Mouse (Mus musculus) heart, postnatal 4 days (tissue): ENCODE data around the gene Klra2. TPM values are rescaled to one million over a fixed set of nuclear protein-coding genes. Genes with fewer than 3 reads are reported as not detected.
"Not testable (repeated sequence)": the region's sequence is repeated elsewhere in the genome, so short reads cannot be mapped to it uniquely, and the experiment has no call there.

Experiments
- DNase-seq: peaks from one replicate; pipeline ENCODE4 v3.0.0; 2021
- total RNA-seq, 2 experiments: library from RNA; stranded (reverse); gene quantifications; 2 replicates each; pipeline ENCODE4 v1.2.3; 2021

Gene Klra2
- total RNA-seq = under 1 TPM; 0.16 to 0.33 TPM

DNA sequence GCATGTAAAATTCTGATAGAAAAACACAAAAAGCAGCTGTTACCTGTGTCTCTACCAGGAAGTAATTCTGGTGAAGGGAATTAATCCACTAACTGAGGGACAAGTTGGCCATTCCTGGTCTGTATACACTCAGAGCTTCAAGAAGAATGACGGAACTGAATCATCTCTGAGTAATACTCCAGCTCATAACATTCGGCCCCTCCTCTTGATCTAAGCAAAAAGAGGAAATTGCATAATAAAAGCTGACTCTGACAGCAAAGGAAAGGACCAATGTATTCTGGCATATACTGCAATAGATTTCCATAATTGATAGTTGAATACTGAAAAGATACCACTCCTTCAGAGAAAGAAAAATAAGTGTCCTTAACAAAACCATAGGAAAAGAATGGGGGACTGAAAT lies at the start of gene Klra2:
Gene Klra2, minus strand, starts transcription at position 157 of the 400 bp plus-strand sequence.
- DNase-seq = no peak

DNA sequence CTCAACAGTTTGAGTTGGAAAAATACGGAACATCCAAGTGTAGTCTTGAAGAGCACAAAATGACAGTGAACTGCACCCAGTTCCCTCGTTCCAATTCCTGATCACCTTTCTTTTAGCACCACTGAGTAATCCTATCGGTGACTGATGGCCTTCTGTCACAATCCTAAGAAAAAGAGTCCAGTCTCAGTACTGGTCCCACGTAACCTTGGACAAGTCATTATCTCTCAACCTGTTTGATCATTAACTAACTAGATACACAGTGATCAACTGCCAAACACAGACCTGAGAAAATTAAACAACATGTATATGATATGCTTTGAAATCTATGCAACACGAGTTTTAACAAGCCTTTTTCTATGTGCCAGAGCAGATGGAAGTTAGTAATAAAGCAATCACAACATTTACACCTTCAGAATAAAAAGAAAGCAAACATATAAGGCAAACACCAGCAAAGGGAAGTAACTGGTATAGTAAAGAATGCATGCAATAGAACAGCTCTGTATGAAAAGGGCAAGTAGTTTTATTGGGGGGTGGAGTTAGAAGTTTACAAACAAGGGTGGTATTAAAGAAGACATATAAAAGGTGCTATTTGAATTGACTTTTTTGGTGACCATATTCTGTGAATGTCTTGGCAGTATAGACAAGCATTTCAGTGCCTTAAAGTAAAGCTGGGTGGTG lies 47.4 kb upstream of the Klra2 start:
- no peak for DNase-seq

DNA sequence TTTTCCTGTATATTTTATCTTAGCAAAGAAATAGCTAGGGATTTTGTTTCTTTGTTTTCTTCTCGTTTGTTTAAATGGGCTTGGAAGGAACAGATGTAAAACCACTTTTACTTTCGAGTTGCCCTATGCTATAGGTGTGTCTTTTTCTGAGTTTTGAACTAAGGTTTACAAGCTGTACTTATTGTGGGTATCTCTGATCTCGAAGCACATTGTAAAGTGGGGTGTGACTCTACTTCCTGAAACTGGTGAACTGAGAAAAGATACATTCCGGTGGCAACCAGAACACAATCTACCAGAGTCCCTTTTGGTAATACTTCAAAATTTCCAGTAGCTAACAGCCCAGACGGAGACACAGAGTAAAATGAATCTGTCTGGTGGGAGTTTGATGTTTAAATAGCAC lies 46.8 kb upstream of the Klra2 start:
- DNase-seq = no peak

DNA sequence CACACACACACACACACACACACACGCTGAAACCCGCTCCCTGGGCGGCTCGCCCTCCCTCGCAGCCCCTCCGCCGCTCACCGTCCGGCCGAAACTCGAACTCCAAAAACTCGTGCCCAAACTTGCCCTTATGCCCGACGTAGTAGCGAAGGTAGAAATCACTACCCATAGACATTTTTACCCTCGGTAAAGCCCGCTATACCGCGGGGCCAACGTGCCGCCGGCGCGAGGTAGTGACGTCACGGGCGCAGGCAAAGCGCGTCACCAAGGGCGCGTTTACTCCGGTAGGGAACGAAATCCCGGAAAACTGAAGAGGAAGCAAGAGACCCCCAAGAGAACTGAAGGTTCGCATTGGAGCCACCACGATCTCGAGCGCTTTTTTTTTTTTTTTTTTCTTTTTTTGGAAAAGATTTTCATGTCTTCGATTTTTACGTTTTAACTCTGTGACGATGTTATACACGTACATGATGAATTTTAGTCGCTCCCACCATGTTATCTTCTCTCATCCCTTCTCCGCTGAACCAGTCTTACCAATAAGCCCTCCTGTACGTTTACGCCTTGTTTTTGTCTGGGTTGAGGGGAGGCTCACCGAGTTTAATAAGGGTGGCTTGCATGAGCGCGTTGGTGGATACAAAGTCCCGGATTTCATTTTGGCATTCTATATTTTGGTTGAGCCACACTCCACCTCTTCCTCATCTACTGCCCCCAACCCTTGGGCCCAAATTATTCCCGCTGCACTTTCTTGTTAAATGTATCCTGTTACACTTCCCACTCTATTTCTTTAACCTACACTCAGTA lies 46.0 kb upstream of the Klra2 start, which contains the start of gene Magohb:
Gene Magohb, minus strand, starts transcription at position 254 of the 798 bp plus-strand sequence.
- peak; percentile 93 for DNase-seq

DNA sequence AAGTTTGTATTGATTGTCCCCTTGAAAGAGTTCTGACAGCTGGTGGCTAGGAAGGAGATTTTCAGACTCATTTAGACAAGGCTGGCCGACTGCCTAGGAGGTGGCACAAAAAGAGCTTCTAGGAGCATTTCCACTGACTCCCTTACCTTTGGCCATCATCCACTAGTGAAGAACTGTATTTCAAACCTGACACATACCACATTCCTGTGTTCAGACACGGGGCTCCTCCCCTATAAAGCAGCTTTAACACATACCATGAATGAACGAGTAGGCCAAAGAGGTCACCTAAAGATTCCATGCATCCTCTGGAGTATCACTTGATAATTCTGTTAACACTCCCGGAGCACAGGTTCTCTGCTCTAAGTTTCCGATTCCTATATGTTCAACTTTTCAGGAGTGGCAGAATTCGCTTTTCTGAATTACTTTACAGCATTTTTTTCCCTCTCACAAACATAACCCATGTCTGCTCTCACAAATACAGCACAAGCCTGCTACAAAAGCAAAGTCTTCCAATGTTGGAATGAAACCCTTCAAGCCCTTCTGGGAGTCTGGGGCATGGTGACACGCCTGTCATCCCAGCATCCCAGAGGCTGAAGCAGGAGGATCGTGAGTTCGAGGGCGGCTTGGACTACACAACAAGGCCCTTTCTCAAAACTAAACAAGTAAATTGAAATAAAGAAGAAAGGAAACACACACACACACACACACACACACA lies 45.3 kb upstream of the Klra2 start:
- DNase-seq = no peak

DNA sequence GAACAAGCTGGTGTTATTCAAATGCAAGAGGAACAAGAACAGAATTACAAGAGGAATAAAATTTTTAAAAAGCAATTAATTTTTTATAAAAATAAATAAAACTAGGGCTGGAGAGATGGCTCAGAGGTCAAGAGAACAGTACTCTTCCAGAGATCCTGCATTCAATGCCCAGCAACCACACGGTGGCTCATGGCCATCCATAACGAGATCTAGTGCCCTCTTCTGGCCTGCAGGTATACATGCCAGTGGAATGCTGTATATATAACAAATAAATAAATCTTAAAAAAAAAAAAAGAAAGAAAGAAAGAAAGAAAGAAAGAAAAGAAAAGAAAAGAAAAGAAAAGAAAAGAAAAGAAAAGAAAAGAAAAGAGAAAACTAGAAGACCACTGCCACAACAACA lies 43.3 kb upstream of the Klra2 start:
- DNase-seq = peak; percentile 38

DNA sequence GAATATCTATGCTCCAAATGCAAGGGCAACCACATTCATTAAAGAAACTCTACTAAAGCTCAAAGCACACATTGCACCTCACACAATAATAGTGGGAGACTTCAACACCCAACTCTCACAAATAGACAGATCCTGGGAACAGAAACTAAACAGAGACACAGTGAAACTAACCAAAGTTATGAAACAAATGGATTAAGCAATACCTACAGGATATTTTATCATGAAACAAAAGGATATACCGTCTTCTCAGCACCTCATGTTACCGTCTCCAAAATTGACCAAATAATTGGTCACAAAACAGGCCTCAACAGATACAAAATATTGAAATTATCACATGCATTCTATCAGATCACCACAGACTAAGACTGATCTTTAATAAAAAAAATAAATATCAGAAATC lies 31.0 kb upstream of the Klra2 start:
- not testable (repeated sequence) for DNase-seq

DNA sequence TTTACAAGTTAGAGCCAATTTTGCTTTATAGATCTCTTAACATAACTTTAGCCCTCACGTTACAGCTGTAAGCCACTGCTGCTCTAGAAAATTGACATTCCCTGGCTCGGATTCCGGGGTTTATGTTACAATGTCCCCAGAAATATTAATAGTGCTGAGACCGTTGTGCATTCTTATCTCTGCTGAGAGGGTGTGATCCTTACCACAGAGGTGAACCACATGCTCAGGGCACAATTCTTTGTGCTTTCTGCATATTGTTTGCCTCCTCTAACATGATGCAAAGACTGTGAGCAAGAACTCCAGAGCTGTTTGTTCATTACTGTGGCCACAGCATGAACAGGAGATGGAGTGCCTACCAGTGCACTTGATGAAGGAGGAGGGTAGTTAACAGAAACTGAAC lies 29.5 kb upstream of the Klra2 start:
- no peak for DNase-seq

DNA sequence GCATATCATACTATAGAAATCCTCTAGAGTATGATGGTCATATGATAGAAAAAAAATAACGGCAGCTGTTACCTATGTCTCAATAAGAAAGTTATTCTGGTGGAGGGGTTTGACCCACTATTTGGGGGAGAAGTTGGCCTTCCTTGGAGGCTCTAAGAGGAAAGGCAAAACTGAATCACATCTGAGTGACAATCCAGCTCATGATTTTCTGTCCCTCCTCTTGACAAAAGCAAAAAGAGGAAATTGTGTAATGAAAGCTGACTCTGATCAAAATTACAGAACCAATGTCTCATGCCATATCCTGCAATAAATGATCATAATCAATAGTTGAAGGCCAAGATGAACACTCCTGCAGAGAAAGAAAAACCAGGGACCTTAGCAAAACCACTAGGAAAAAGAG lies 25.1 kb upstream of the Klra2 start:
- DNase-seq = no peak

DNA sequence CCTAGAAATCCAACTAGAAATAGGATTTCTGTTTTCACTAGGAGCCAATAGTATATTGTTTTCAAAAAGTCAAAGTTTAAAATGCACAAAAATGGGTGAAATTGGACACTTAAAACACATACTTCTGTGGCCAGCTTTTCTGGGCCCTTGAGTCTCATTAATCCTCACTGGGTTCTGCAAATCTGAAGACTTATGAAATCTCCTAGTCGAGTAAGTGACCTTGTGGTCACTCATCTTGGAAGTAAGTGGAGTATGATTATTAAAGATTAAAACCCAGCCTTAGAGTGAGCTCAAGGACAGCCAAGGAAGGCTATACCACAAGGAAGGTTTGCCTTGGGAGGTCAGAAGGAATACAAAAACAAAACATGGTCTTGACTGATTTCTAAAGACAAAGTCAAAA lies 23.1 kb upstream of the Klra2 start:
- DNase-seq = no peak

DNA sequence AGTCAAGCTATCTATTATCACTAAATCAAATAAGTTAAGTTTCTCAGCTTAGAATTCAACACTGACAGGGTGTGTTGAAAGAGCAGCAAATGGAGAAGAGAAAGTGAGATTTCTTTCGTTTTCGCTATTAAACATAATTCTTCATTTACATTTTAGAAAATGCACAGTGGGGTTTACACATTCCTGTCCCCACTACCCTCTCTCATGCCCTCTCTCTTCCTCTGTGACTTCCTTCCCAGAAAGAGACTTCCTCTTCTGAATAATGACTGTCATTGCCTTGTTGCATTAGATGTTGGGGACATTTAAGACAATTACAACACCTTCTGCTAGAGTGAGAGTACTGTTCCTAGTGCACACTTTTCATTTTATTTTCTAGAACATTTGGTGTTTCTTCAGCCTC lies 22.4 kb upstream of the Klra2 start:
- no peak for DNase-seq

DNA sequence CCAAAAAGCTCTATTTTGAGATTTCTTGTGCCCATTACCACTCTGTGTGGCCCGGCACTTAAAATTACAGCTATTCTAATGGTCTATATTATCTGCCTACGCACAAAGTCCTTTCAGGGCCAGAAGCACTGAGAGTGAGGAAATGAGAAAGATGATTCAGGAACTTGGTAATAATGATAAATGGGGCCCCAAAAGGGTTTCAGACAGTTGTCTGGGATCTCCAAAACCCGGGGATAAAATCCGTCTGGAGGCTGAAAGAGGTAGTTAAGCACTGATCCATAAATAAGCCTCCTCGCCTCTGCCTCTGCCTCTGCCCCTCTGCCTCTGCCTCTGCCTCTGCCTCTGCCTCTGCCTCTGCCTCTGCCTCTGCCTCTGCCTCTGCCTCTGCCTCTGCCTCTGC lies 17.0 kb upstream of the Klra2 start:
- no peak for DNase-seq

DNA sequence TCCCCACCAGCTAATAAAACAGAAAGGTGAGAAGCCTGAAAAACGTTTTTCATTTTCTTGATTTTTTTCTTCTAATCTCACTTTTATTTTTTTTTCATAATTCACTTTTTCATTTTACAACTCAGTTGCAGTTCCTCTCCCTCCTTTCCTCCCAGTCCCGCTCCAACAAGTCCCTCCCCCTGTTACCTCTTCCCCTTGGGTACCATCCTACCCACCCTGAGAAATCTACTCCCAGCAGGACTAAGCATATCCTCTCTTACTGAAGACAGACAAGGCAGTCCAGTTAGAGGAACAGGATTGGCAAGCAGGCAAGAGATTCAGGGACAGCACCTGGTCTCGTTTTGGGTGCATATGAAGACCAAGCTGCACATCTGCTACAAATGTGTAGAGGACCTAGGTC lies 15.6 kb upstream of the Klra2 start:
- DNase-seq = no peak

DNA sequence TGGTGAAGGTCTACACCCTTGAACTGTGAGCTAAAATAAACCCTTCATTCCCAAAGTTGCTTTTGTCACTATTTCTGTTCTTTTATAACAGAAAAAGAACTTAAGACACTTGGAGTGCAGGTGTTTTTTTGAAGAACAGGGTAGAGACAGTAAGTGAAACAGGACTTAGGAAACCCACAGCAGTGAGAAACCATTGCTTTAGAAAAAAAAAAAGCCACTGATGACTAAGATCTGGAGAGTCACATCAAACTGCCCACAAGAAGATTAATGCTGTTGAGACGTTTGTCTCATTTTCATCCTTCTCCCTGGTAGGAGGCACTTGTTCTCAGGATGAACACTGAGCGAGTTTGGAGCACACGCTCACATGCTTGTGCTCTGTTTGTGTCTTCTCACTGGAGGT lies 14.8 kb upstream of the Klra2 start:
- DNase-seq = no peak

DNA sequence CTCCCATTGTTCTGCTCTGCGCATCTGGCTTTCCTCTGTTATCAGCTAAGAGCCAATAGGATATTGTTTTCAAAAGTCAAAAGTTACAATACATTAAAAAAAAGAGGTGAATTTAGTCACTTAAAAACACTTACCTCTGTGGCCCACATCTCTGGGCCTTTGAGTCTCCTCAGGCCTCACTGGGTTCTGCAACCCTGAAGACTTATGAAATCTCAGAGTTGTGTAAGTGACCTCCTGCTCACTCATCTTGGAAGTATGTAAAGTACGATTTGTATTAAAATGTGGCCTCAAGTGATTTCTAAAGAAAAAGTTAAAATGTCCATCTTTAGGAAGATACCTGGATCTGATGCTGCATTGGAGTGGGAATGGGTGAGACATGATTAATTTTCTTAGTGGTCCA lies 2.1 kb downstream of the Klra2 start:
- DNase-seq = no peak

Other genes starting within 250 kb of the Klra2 start
- 10 to 100 TPM; 15.7 to 18.5 TPM for gene Magohb, start 45.9 kb upstream of the Klra2 start, total RNA-seq
- under 1 TPM; 0.21 to 0.36 TPM for gene Styk1, start 106.2 kb upstream of the Klra2 start, total RNA-seq
- 100 to 1,000 TPM; 274 to 277 TPM for gene Ybx3, start 141.1 kb upstream of the Klra2 start, total RNA-seq
- not detected for gene 5430401F13Rik, start 239.0 kb upstream of the Klra2 start, total RNA-seq
- gene Gm6619, start 239.0 kb upstream of the Klra2 start, total RNA-seq = not detected